Mouse (Mus musculus): ENCODE data around the gene Bsx.

GRCm38 (mm10) chr9:40834569-40834968 is 39.4 kb upstream of the Bsx start:
- TF ChIP-seq ZNF384 (IDR thresholded peaks at IDR 0.05; ENCODE audit: low read depth, low read length) (no peak), HCFC1 (IDR thresholded peaks at IDR 0.05; ENCODE audit: borderline replicate concordance, insufficient read depth, low read length) (no peak), CHD2 (IDR thresholded peaks at IDR 0.05; ENCODE audit: low read depth, low read length) (no peak), ZC3H11A (IDR thresholded peaks at IDR 0.05; ENCODE audit: borderline replicate concordance, low read depth, low read length) (peak; percentile 68; the same call in 1 of the 2 replicates)

All from ES-E14 (cell line).